Mouse (Mus musculus): ENCODE measurements around the gene Klhl29.
"Not testable (repeated sequence)": the region's sequence is repeated elsewhere in the genome, so short reads cannot be mapped to it uniquely, and the experiment has no call there.

The Klhl29 gene

DNA sequence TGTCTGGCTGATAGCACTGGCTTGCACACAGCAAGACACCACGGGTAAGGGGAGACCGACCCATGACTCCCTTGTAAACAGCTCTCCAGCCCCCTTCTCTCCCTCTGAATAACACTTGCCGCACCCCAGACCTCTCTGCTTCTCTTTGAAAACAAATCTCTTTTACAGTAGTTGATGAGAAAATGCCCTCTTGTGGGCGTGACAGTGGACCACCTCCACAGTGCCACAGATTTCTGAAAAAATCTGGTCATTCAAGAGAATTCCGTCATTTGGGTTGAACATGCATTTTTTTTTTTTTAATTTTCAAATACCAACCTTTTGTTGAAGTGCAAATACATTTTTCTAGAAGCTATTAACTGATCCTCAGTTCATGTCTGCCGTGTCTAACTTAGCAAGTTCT, 17.0 kb downstream of the Klhl29 start:
- DNase-seq (ENCODE audit: low spot score in 2 of 2) = no peak

- no peak for DNase-seq (ENCODE audit: low spot score in 2 of 2)
These were observed 22.1 kb downstream of the Klhl29 start for GRCm38 (mm10) chr12:5353416-5353815.

- no peak for DNase-seq (ENCODE audit: low spot score in 2 of 2)
These were observed 22.7 kb downstream of the Klhl29 start for GRCm38 (mm10) chr12:5352771-5353170.

DNA sequence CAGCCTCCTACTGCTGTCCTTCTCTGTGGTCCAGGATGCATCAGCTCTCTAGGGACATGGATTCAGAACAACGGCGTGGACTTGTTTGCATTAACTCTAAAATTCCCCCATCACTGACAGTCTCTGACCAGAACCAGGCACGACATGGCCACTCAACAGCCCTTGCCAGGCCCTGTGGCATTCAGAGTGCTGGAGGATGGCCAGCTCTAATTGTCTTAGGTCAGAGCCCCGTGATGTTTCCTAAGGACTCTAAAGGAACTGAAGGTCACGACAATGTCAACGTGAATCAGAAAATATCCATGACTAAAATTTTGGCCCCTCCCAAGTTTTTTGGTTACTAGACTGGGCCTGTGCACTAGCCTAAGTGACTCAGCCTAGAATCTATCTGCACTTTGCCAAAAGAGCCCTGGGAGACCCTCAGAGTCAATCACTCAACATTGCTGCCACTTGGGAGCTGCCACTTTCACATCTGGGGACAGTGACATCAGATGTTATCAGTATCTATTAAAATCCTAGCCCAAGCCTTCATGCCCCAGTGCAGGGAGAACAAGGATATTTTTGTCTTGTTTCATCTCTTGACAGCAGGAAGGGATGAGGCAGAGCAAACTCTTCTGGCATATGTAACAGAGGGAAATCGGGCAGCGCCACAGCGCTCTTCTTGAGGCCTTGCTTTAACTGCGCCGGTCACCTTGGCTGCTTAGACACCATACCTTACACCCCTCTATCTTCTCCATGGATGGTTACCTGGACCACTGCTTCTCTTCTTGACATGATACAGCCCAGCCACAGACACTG, 24.8 kb downstream of the Klhl29 start:
- no peak for DNase-seq (ENCODE audit: low spot score in 2 of 2)

- no peak for DNase-seq (ENCODE audit: low spot score in 2 of 2)
These were observed 30.4 kb downstream of the Klhl29 start for GRCm38 (mm10) chr12:5345088-5345487.

GRCm38 (mm10) chr12:5344457-5344856, 31.0 kb downstream of the Klhl29 start:
- not testable (repeated sequence) for DNase-seq (ENCODE audit: low spot score in 2 of 2)

DNA sequence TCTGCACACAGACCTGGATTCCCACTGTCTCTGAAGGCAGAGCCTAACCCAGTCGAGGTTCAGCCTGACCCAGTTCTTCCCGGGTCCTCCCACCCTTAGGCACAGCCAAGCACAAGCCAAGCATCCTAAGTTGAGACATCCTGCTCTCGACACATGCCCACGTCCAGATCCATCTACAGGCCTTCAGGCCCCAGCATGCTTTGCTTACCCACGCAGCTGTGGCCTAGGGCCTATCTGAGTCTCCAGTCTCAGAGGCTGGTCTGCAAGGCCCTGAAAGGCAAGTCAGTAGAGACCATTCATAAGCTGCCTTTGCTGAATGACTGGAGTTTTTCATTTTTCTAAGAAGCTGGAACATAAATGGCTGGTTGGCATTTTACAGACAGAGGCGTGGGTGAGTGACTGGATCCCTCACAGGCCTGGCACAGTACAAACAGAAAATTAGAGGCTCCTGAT, 35.3 kb downstream of the Klhl29 start:
- DNase-seq (ENCODE audit: low spot score in 2 of 2) = no peak

GRCm38 (mm10) chr12:5336927-5337712, 38.4 kb downstream of the Klhl29 start:
- DNase-seq (ENCODE audit: low spot score in 2 of 2) = no peak

- DNase-seq (ENCODE audit: low spot score in 2 of 2) = no peak
These were observed 39.2 kb downstream of the Klhl29 start for GRCm38 (mm10) chr12:5336331-5336730.

GRCm38 (mm10) chr12:5334956-5335355, 40.5 kb downstream of the Klhl29 start:
- no peak for DNase-seq (ENCODE audit: low spot score in 2 of 2)

DNA sequence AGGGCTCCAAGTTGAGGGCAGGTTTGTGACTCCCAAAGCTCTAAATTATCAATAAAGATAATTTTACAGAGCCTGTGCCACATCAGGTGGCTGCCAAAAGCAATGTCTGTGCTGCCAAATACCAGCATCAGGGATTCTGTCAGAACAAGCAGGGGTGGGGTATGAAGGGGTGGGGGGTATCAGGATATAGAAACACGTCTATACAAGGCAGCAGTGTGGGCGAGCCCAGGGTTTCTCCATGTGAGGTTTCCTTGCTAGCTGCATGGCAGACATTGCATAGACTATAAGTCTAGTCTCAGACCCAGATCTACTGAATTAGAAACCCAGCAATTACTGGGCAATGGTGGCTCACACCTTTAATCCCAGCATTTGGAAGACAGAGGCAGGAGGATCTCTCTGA, 41.3 kb downstream of the Klhl29 start:
- no peak for DNase-seq (ENCODE audit: low spot score in 2 of 2)

- no peak for DNase-seq (ENCODE audit: low spot score in 2 of 2)
These were observed 43.5 kb downstream of the Klhl29 start for GRCm38 (mm10) chr12:5331810-5332484.

DNA sequence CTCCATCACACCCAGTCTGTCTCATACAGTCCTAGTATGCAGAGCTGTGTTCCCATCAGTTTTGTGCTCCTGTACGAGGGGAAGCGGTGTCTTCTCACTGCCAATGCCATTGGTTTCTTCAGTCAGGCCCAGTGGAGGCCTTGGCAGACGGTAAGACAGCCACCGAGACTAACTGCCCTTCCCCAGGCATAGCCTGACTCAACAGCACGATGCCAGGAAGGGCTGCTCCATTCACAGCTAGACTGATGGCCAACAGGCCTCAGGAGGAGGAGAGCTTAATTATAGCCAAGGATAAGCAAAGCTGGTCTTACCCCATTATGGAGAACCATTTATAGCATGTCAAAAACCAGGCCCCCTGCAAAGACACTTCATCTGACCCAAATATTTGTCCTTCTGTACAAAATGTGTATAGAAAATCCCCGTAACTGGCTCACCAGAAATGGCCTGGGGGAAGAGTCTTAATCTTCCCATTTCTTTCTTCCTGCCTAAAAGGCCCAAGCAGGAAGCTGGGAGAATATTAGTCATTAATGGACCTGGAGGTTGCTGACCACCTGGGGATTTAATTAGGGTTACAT, 44.9 kb downstream of the Klhl29 start:
- no peak for DNase-seq (ENCODE audit: low spot score in 2 of 2)

- no peak for DNase-seq (ENCODE audit: low spot score in 2 of 2)
These were observed 52.9 kb downstream of the Klhl29 start for GRCm38 (mm10) chr12:5322444-5323087.

GRCm38 (mm10) chr12:5321017-5321416, 54.5 kb downstream of the Klhl29 start:
- no peak for DNase-seq (ENCODE audit: low spot score in 2 of 2)

GRCm38 (mm10) chr12:5319359-5319973, 56.0 kb downstream of the Klhl29 start:
- DNase-seq (ENCODE audit: low spot score in 2 of 2) = no peak

- no peak for DNase-seq (ENCODE audit: low spot score in 2 of 2)
These were observed 59.4 kb downstream of the Klhl29 start for GRCm38 (mm10) chr12:5316029-5316567.

DNA sequence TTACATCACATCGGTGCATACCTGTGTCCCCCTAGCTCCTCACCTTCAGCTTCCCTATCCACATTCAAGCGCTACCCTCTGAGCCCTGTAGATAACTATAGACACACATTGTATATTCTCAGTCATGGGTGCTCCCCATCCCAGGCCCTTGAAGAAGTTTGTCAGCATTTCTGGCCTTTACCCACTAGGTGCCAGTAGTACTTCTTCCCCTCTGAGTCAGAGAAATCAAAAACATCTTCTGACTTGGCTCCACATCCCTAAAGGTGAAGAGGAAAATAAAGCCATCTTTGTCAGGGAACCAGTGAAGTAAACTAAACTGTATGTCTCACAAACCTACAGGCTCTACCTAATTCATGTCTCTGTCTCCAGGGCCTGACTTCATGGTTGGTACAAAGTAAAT, 67.6 kb downstream of the Klhl29 start:
- no peak for DNase-seq (ENCODE audit: low spot score in 2 of 2)

DNA sequence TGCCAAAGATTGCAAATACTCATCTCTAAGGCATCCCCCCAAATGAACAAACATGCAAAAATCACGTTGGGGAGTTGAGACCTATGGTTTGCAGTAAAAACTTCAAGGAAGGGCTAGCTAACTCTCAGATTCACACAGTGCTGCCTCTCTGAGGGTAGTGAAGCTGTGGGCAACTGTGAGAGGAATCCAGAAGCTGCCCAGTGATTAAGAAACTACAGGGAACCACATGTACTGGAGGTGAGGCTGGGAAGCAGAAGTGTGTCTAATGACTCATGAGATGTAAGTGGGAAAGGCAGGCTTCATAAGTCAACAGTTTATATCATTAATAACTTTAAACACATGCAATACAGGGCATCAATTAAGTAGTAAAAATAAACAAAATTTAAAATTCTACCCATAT, 70.0 kb downstream of the Klhl29 start:
- no peak for DNase-seq (ENCODE audit: low spot score in 2 of 2)

GRCm38 (mm10) chr12:5303912-5304311, 71.6 kb downstream of the Klhl29 start:
- no peak for DNase-seq (ENCODE audit: low spot score in 2 of 2)

- no peak for DNase-seq (ENCODE audit: low spot score in 2 of 2)
These were observed 72.4 kb downstream of the Klhl29 start for GRCm38 (mm10) chr12:5303100-5303499.
